Mouse (Mus musculus) MN1 (cell line): Measurements from ENCODE around the gene Psmb6.
"Not testable (repeated sequence)": the region's sequence is repeated elsewhere in the genome, so short reads cannot be mapped to it uniquely, and the experiment has no call there.

ENCODE experiments used
- DNase-seq: peaks from one replicate; pipeline ENCODE4 v3.0.0-alpha.2; 2016; ENCODE audit warnings: low spot score

Psmb6 gene

DNA sequence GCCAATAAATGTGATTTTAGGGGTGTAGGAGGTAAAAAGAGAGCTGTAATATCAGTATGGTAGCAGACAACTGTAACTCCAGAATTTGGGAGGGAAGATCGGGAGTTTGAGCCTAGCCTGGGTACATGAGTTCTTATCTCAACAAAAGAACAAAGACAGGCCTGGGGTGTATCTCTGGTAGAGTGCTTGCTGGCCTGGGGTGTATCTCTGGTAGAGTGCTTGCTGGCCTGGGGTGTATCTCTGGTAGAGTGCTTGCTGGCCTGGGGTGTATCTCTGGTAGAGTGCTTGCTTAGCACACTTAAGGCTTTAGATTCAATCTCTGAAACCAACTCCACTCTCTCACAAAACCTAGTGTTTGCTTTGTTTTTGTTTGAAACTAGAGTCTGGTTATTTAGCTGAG lies 45.4 kb downstream of the Psmb6 start:
- DNase-seq, result not testable (repeated sequence)

DNA sequence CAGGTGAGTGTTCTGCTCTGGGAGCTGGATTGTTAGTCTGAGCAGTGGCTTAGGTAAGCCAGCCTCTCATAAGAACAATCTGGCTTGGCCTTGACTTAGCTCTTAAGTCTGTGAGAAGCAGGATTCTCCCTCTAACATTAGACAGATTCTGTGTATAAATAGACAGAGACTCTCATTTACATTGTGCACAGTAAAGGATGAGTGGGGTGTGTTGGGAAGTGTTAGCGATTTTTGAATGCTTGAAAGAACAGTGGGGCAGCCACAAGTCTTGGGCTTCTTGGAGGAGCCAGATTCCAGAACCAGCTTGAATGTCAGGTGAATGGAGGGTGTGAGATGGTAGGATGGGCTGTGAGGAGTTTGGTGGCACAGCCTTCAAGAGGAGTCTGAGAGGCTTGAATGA lies 46.5 kb downstream of the Psmb6 start:
- DNase-seq, result no peak

DNA sequence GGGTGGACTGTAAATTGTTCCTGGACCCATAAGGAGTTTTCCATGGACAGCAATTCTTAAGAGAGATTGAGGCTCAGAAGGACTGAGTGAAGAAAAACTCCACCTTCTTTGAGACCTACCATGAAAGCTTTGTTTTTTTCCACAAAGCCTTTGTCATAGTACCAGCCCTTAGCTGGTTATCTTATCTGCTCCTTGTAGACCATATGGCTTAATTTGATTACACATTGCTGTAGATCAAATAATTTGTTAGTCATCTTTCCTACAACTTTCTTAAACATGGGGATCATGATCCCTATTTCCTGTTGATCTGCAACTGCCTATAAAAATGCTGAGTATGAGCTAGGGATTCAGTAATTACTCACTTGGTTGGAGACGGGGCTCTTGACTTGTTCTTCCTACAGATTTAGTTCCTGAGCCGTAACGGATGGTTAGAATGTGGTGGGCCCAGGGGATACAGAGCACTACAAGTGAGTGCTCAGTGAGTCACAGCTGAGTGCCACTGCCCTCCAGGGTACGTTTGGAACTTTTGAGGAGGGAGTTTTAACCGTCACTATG lies 47.3 kb downstream of the Psmb6 start:
- DNase-seq, result peak; percentile 17

DNA sequence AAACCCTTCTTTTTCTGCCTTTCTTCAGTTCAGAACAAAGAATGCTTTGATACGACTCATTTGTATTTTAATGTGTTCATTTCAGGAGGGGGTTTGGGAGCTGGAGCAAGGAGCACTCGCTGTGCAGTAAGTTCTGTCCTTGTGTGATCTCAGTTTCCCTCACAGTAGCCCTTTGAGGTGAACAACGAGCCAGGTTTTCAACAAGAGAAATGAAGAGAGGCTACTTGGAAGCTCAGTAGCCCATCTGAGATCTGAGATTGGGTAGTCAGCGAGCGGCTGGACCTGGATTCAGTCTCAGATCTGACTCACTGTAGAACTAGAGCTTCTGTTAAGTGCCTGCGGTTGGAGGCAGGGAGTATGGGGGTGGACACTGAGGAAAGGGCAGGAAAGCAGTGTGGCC lies 48.7 kb downstream of the Psmb6 start:
- no peak for DNase-seq

DNA sequence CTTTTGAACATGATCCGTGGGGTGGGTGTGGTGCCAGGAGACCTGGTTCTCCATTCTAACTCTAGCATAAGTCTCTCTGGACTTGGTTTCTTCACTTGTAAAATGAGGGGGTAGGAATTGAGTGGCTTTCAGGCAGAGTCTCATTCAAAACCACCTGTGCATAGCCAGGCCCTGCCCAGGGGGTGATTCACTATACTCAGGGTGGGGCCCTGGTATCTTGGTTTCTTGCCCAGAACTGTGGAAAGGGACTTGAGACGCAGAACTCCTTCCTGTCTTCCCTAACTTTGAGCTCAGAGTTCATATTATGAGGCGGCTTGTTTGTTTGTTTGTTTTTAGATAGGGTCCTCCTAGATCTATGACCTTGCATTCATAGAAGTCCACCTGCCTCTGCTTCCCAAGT lies 52.0 kb downstream of the Psmb6 start:
- no peak for DNase-seq
